Mouse (Mus musculus) heart, adult 2 months (tissue): Measurements from ENCODE around the gene Dupd1.

Source experiments
- CTCF ChIP-seq: fragments of 200-600 bp; IDR thresholded peaks from 2 replicates; pipeline ENCODE4 v1.8.1; 2022; ENCODE audit warnings: antibody characterized with exemption, mild to moderate bottlenecking, moderate library complexity
- EP300 ChIP-seq: fragments of 200-500 bp; IDR thresholded peaks from 2 replicates; pipeline ENCODE4 v1.6.1; 2011; ENCODE audit warnings: low read depth, low read length, control low read depth; ENCODE audit not compliant: insufficient read depth
- POLR2A ChIP-seq: fragments of 200-500 bp; IDR thresholded peaks from 2 replicates; pipeline ENCODE4 v1.6.1; 2011; ENCODE audit warnings: mild to moderate bottlenecking, low read depth, low read length, control low read depth; ENCODE audit not compliant: insufficient read depth

DNA sequence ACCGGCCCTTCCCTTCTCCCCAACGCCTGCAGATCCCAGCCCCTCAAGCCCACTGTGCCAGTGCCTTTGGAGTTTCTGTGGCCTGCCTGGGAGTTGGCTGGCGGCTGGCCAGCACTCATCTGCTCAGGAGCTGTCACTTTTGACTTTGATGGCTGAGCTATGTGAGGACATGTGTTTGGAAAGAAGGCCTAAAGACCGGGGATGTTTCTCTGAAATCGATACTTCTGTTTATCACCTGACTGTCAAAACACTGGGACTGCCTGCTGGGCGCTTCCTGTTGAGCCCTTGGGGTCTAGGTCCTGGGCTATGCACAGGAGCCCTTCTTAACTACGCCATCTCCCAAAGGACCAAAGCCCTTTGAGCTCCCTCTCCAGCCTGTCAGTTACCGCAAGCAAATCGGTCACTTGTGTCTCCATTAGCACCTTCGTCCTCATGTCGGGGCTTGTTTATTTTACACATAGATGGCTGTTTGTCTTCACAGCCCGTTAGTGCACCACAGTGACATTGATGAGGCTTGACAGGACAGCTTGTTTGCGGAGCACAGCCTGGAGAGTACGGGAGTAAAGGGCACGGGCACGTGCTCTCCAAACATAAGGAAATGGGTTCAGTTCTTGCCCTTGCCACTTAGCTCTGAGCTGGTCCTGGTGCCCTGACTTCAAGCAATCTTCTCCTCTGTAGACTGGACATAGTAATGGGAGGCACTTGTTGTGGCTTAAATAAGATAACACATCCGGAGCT lies 5.4 kb upstream of the Dupd1 start:
- no peak for TF ChIP-seq EP300
- TF ChIP-seq POLR2A, result no peak
- no peak for TF ChIP-seq CTCF
